Mouse (Mus musculus) kidney, embryonic 14.5 days (tissue): ENCODE data around the gene Sbk2. TPM values are rescaled to one million over a fixed set of nuclear protein-coding genes. Genes with fewer than 3 reads are reported as not detected.

ENCODE experiments used
- ATAC-seq: fragments of 200-750 bp; cut with Nextera tagmentation; 2 replicates; pipeline ENCODE4 v1.8.0; 2017; ENCODE audit warnings: moderate number of reproducible peaks, mild to moderate bottlenecking, moderate TSS enrichment, moderate library complexity; ENCODE audit not compliant: low FRiP score, low TSS enrichment
- H3K27ac ChIP-seq: fragments of 300-500 bp; sonication (generic); 2 replicates; pipeline ENCODE4 v1.5.1; 2014; ENCODE audit warnings: low read depth, mild to moderate bottlenecking, low read length, moderate library complexity, mixed read lengths
- H3K27me3 ChIP-seq: fragments of 300-500 bp; sonication (generic); 2 replicates; pipeline ENCODE4 v1.6.1; 2014; ENCODE audit warnings: mild to moderate bottlenecking, low read length; ENCODE audit not compliant: control insufficient read depth, insufficient read depth
- H3K36me3 ChIP-seq: fragments of 300-500 bp; sonication (generic); 2 replicates; pipeline ENCODE4 v1.6.1; 2014; ENCODE audit warnings: low read length, mixed read lengths; ENCODE audit not compliant: control insufficient read depth, insufficient read depth
- H3K4me1 ChIP-seq: fragments of 300-500 bp; sonication (generic); 2 replicates; pipeline ENCODE4 v1.6.1; 2014; ENCODE audit warnings: low read length, mixed read lengths; ENCODE audit not compliant: control insufficient read depth, insufficient read depth
- H3K4me2 ChIP-seq: fragments of 300-500 bp; sonication (generic); replicated peaks from 2 replicates; pipeline ENCODE4 v1.6.1; 2014; ENCODE audit warnings: low read depth, mild to moderate bottlenecking, low read length
- H3K4me3 ChIP-seq: fragments of 300-500 bp; sonication (generic); 2 replicates; pipeline ENCODE4 v1.5.1; 2014; ENCODE audit warnings: mild to moderate bottlenecking, low read length
- H3K9ac ChIP-seq: fragments of 300-500 bp; sonication (generic); 2 replicates; pipeline ENCODE4 v1.6.1; 2014; ENCODE audit warnings: low read depth, mild to moderate bottlenecking, low read length, moderate library complexity
- H3K9me3 ChIP-seq: fragments of 300-500 bp; sonication (generic); 2 replicates; pipeline ENCODE4 v1.6.1; 2016; ENCODE audit warnings: low read length; ENCODE audit not compliant: control insufficient read depth
- WGBS: fragments of 180-500 bp; shearing (Covaris S2); extraction: QIAGEN DNeasy Blood & Tissue Kit; methylation state at CpG from one replicate; pipeline ENCODE4 v1.1.7; 2014; 5-methylcytosine and 5-hydroxymethylcytosine counted together
- polyA plus RNA-seq: library from polyadenylated mRNA; unstranded; fragments of >200 nt; fragmentation: Nextera tagmentation; extraction: Ambion mirVana; gene quantifications from 2 replicates; pipeline ENCODE4 v1.2.1, GENCODE M21; 2014

The Sbk2 gene
- polyA plus RNA-seq, 1 experiment from 2014 or later, result 0.43 TPM

DNA sequence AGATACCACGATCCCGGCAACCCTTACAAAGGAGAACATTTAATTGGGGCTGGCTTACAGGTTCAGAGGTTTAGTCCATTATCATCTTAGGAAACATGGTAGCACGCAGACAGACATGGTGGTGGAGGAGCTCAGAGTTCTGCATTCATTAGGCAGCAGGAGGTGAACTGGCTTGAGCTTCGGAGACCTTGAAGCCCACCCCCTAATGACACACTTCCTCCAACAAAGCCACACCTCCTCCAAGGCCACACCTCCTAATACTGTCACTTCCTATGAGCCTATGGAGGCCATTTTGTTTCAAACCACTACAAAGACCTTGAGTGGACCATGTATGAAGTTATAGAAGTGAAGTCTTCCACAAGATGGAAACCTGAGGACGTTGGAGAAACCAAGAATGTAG lies 52.0 kb downstream of the Sbk2 start:
- no peak for ATAC-seq
- H3K27ac ChIP-seq, result no peak overlapping the region
- WGBS, result 77% methylated on average over 5 of the region's 5 CpGs

GRCm38 (mm10) chr7:4911561-4911960 lies 52.6 kb downstream of the Sbk2 start:
- Histone ChIP-seq H3K9ac (no peak overlapping the region), H3K27ac (no peak overlapping the region; the same call in 1 of the 2 replicates), H3K4me1 (peaks cover 11% of the 10 kb centered on the region), H3K36me3 (no peaks in the 10 kb centered on the region), H3K9me3 (no peaks in the 10 kb centered on the region), H3K27me3 (no peaks in the 10 kb centered on the region), H3K4me2 (no peak overlapping the region), H3K4me3 (no peak overlapping the region)
- ATAC-seq, result peak; percentile 10; the same call in 1 of the 2 replicates
- 33% methylated on average over 9 of the region's 9 CpGs for WGBS

More for the DNA sequence above, 52.0 kb downstream of the Sbk2 start:
- no peaks in the 10 kb centered on the region for H3K9me3 ChIP-seq
- H3K4me2 ChIP-seq, result no peak overlapping the region
- no peaks in the 10 kb centered on the region for H3K27me3 ChIP-seq
- no peak overlapping the region for H3K9ac ChIP-seq
- no peak overlapping the region for H3K4me3 ChIP-seq
- H3K4me1 ChIP-seq, result peaks cover 17% of the 10 kb centered on the region
- no peaks in the 10 kb centered on the region; the same call in 1 of the 2 replicates for H3K36me3 ChIP-seq

DNA sequence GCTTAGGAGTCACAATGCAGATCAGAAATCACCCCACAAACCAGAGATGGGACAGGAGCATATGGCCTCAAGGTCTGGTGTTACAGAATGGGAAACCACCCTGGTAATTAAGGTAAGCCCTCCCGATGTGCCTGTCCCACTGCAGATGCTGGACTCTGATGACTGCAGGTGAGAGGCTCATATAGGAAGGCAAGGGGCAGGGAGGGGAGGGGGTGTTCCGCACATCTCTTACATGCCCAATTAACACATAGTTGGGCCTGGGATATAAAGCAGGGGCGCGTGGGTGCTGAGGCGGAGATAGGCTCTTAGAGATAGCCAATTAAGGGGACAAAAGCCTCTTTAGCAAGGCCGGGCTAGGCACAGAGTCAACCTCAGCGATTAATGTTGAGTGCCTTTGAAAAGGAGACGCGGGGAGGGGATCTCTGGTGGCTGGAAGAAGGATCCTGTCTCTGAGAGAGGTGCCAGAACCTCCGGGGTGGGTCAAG lies 57.7 kb downstream of the Sbk2 start, which contains the start of gene Gm36210:
Gm36210 (minus strand) TSS at position 51 of the 485 bp plus-strand sequence.
- Histone ChIP-seq H3K4me1 (0 out of 2 replicates have a peak, but pooled peaks cover under 1% of the 10 kb centered on the region), H3K4me3 (no peak within 1 kb of the TSS), H3K9ac (no peak within 1 kb of the TSS), H3K9me3 (no peaks in the 10 kb centered on the region), H3K27me3 (no peaks in the 10 kb centered on the region), H3K36me3 (no peaks in the 10 kb centered on the region), H3K27ac (no peak within 1 kb of the TSS), H3K4me2 (no peak within 1 kb of the TSS)
- WGBS, result 46% methylated on average over 10 of the region's 10 CpGs
- no peak for ATAC-seq

- Histone ChIP-seq H3K4me2 (no peak overlapping the region), H3K9me3 (peaks cover 3% of the 10 kb centered on the region; the same call in 1 of the 2 replicates), H3K4me1 (0 out of 2 replicates have a peak, but pooled peaks cover 7% of the 10 kb centered on the region), H3K4me3 (no peak overlapping the region), H3K36me3 (no peaks in the 10 kb centered on the region), H3K27ac (no peak overlapping the region), H3K9ac (no peak overlapping the region), H3K27me3 (0 out of 2 replicates have a peak, but pooled peaks cover 3% of the 10 kb centered on the region)
- ATAC-seq, result no peak
- WGBS, result 88% methylated on average over 9 of the region's 9 CpGs
Measured at GRCm38 (mm10) chr7:4902404-4902803, 61.8 kb downstream of the Sbk2 start.

DNA sequence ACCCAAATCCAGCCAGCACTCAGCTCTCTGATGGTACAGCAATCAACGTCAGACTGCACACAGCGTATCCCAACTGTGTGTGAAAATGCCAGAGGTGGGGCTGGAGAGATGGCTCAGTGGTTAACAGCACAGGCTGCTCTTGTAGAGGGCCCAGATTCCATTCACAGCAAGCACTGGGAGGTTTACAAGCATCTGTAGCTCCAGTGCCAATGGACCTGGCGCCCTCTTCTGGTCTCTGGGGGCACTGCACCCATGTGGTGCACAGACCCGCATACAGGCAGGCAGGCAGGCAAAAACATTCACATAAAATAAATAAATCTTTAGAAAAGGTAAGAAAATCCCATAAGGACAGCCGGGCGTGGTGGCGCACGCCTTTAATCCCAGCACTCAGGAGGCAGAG lies 63.0 kb downstream of the Sbk2 start:
- WGBS, result 58% methylated on average over 8 of the region's 8 CpGs

GRCm38 (mm10) chr7:4900523-4900851 lies 63.7 kb downstream of the Sbk2 start:
- Histone ChIP-seq H3K4me2 (peak overlapping the region; percentile 27; the same call in 1 of the 2 replicates), H3K9ac (no peak overlapping the region), H3K4me1 (0 out of 2 replicates have a peak, but pooled peaks cover 7% of the 10 kb centered on the region), H3K27ac (no peak overlapping the region), H3K9me3 (peaks cover 3% of the 10 kb centered on the region; the same call in 1 of the 2 replicates), H3K36me3 (no peaks in the 10 kb centered on the region), H3K27me3 (0 out of 2 replicates have a peak, but pooled peaks cover 3% of the 10 kb centered on the region), H3K4me3 (no peak overlapping the region)
- 40% methylated on average over 11 of the region's 11 CpGs for WGBS
- ATAC-seq, result peak; percentile 8; the same call in 1 of the 2 replicates

More for the DNA sequence above, 63.0 kb downstream of the Sbk2 start:
- Histone ChIP-seq H3K27me3 (0 out of 2 replicates have a peak, but pooled peaks cover 3% of the 10 kb centered on the region), H3K4me2 (no peak overlapping the region), H3K27ac (no peak overlapping the region), H3K36me3 (no peaks in the 10 kb centered on the region), H3K4me3 (no peak overlapping the region), H3K9me3 (peaks cover 3% of the 10 kb centered on the region; the same call in 1 of the 2 replicates), H3K9ac (no peak overlapping the region), H3K4me1 (0 out of 2 replicates have a peak, but pooled peaks cover 7% of the 10 kb centered on the region)
- 0 out of 2 replicates have a peak, but pooled peaks have one; percentile 29 for ATAC-seq

GRCm38 (mm10) chr7:4899649-4900522 lies 64.3 kb downstream of the Sbk2 start:
- peaks cover 3% of the 10 kb centered on the region; the same call in 1 of the 2 replicates for H3K9me3 ChIP-seq
- 0 out of 2 replicates have a peak, but pooled peaks cover 7% of the 10 kb centered on the region for H3K4me1 ChIP-seq
- 0 out of 2 replicates have a peak overlapping the region, but pooled peaks have one; percentile 28 for H3K9ac ChIP-seq
- H3K27ac ChIP-seq, result no peak overlapping the region
- peak overlapping the region; percentile 22 for H3K4me3 ChIP-seq
- no peaks in the 10 kb centered on the region for H3K36me3 ChIP-seq
- peak overlapping the region; percentile 32 for H3K4me2 ChIP-seq
- 8% methylated on average over 19 of the region's 19 CpGs for WGBS
- H3K27me3 ChIP-seq, result 0 out of 2 replicates have a peak, but pooled peaks cover 3% of the 10 kb centered on the region
- ATAC-seq, result peak; percentile 39; the same call in 1 of the 2 replicates

- no peak overlapping the region for H3K27ac ChIP-seq
- peak overlapping the region; percentile 22 for H3K4me3 ChIP-seq
- H3K4me2 ChIP-seq, result peak overlapping the region; percentile 32
- H3K9ac ChIP-seq, result peak overlapping the region; percentile 28; the same call in 1 of the 2 replicates
- H3K9me3 ChIP-seq, result peaks cover 3% of the 10 kb centered on the region; the same call in 1 of the 2 replicates
- H3K27me3 ChIP-seq, result 0 out of 2 replicates have a peak, but pooled peaks cover 3% of the 10 kb centered on the region
- H3K4me1 ChIP-seq, result 0 out of 2 replicates have a peak, but pooled peaks cover 7% of the 10 kb centered on the region
- ATAC-seq, result peak; percentile 41
- 17% methylated on average over 16 of the region's 18 CpGs for WGBS
- no peaks in the 10 kb centered on the region for H3K36me3 ChIP-seq
Measured at GRCm38 (mm10) chr7:4898851-4899648, 65.2 kb downstream of the Sbk2 start.
